Mouse (Mus musculus): Measurements from ENCODE around the gene Ccdc6. TPM values are rescaled to one million over a fixed set of nuclear protein-coding genes. Genes with fewer than 3 reads are reported as not detected.

The Ccdc6 gene
- total RNA-seq, 1 experiment, result 21.3 TPM

DNA sequence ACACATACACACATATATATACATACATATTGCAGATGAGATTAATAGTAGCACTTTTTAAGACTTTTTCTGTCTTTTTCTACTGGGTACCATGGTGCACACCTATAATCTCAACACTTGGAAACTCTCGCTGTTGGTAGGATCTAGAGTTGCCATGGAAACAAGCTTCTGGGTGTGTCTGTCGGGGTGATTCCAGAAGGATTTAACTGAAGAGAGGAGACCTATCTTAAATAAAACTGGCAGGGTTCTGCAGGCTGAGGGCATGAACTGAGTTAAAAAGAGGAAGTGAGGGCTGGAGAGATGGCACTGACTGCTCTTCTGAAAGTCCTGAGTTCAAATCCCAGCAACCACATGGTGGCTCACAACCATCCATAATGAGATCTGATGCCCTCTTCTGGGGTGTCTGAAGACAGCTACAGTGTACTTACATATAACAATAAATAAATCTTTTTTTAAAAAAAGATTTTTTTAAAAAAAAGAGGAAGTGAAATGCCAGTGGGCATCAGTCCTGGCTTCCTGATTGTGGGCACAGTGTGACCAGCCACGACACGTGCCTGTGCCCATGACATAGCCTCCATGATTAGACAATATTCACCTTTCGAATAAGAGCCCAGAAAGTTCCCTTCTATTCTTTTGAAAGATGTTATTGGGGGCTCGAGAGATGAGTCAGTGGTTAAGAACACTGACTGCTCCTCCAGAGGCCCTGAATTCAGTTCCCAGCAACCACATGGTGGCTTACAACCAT, 102.7 kb downstream of the Ccdc6 start:
- no peak for DNase-seq (ENCODE audit: low read depth, low spot score)
- TF ChIP-seq MAFK (IDR thresholded peaks at IDR 0.05; ENCODE audit: insufficient read depth, low read depth, low read length) (no peak), CHD2 (IDR thresholded peaks at IDR 0.05; ENCODE audit: low read depth, low read length) (no peak)
- Histone ChIP-seq H3K36me3 (ENCODE audit: control insufficient read depth, insufficient read depth, low read length, poor library complexity, severe bottlenecking) (no peaks in the 10 kb centered on the region), H3K9ac (ENCODE audit: insufficient read depth, low read depth, low read length, poor library complexity, severe bottlenecking) (no peak overlapping the region), H3K4me1 (ENCODE audit: control insufficient read depth in 2 of 2, insufficient read depth in 2 of 2, low read length in 2 of 2, poor library complexity in 1 of 2) (peaks cover 3 to 5% of the 10 kb centered on the region in 2 experiments; a peak in 3 of 4 replicates), H3K4me3 (ENCODE audit: insufficient read depth in 1 of 2, low read depth in 1 of 2, low read length in 2 of 2, poor library complexity in 1 of 2, severe bottlenecking in 1 of 2) (no peak overlapping the region), H3K9me3 (ENCODE audit: control insufficient read depth, insufficient read depth, low read depth, low read length) (no peaks in the 10 kb centered on the region), H3K27ac (ENCODE audit: insufficient read depth, low read depth, low read length, poor library complexity, severe bottlenecking) (no peak overlapping the region)
- in situ Hi-C loops (cut with MboI; ENCODE audit: low sequenced_read_pairs in 2 of 2, unreplicated experiment in 2 of 2), result no loop called here

DNA sequence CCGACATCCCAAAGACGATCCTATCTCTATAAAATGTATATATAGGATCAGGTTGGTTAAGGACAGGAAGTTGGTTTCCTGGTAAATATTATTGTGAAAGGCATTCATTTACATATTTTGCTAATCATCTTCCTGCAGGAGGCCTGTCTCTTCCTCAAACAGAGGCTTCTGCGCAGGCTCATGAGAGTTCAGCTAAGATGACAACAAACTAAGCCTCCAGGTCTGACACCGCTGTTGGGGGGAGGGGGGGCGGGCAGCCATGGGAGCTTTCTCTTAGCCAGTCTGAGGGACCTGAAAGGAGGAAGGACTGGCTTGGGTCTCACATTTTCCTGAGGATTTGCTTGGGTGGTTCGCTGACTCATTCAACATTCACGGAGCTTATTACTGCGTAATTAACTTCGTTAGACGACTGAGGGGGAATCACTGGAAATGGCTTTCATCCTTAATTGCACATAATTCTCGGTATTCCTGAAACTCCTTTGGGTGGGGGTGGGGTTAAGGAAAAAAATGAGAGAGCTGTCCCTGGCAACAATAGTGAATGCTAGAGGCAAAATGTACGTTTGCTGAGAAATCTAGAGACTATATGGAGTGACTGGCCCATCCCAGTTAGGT, 104.1 kb downstream of the Ccdc6 start:
- no peak overlapping the region for H3K27ac ChIP-seq (ENCODE audit: insufficient read depth, low read depth, low read length, poor library complexity, severe bottlenecking)
- in situ Hi-C loops (cut with MboI; ENCODE audit: low sequenced_read_pairs in 2 of 2, unreplicated experiment in 2 of 2), result no loop called here
- no peaks in the 10 kb centered on the region for H3K36me3 ChIP-seq (ENCODE audit: control insufficient read depth, insufficient read depth, low read length, poor library complexity, severe bottlenecking)
- H3K9ac ChIP-seq (ENCODE audit: insufficient read depth, low read depth, low read length, poor library complexity, severe bottlenecking), result no peak overlapping the region
- H3K4me1 ChIP-seq (ENCODE audit: control insufficient read depth in 2 of 2, insufficient read depth in 2 of 2, low read length in 2 of 2, poor library complexity in 1 of 2), result peaks cover under 1% of the 10 kb centered on the region in 2 experiments; a peak in 1 of 4 replicates
- no peaks in the 10 kb centered on the region for H3K9me3 ChIP-seq (ENCODE audit: control insufficient read depth, insufficient read depth, low read depth, low read length)
- TF ChIP-seq CHD2 (IDR thresholded peaks at IDR 0.05; ENCODE audit: low read depth, low read length) (no peak), MAFK (IDR thresholded peaks at IDR 0.05; ENCODE audit: insufficient read depth, low read depth, low read length) (no peak), HCFC1 (IDR thresholded peaks at IDR 0.05; ENCODE audit: borderline replicate concordance, insufficient read depth, low read length) (no peak)
- H3K4me3 ChIP-seq (ENCODE audit: insufficient read depth in 1 of 2, low read depth in 1 of 2, low read length in 2 of 2, poor library complexity in 1 of 2, severe bottlenecking in 1 of 2), result no peak overlapping the region
- no peak for DNase-seq (ENCODE audit: low read depth, low spot score)

DNA sequence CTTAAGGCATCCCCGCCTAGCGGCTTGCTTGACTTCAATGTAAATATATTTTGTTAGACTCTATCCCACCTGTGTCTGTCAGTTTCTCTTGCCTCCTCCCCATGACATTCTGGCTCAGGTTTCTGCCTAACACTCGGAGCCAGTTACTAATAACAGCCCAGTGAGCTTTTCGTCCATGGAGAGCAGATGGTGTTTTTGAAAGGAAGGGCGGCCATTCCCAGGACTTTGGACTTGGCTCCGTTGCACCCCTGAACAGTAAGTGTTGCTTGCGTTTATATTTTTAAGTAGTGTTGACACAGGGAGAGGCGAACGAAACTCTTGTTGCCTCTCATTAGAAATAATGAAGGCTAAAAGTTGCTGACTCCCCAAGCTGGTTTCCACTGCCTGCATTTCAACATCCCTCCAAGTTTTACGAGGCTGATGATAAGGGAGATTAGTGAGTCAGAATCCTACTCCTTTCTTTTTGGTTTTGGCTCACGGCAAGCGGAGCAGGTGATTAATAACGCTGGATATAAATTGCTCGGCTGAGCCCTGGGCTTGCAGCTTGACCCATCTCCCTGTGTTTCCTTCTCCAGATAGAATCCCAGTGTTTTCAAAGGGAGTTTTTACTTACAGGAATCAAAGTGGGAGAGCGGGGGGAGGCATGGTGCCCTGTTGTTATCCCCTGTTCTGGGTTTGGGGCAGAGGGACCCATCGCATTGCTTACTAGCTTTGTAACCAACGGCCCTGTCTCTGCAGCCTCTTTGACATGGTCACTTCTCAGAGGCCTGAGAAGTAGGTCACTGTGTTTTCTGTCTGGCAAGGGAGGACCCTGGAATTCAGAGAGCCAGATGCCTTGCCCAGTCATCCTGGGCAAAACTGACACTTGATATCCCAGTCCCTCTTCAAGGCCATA, 107.8 kb downstream of the Ccdc6 start, which contains the start of gene Mrln:
Mrln (plus strand) TSS at position 160 of the 895 bp plus-strand sequence.
- H3K4me1 ChIP-seq (ENCODE audit: control insufficient read depth in 2 of 2, insufficient read depth in 2 of 2, low read length in 2 of 2, poor library complexity in 1 of 2), result no peaks in the 10 kb centered on the region
- no peaks in the 10 kb centered on the region for H3K9me3 ChIP-seq (ENCODE audit: control insufficient read depth, insufficient read depth, low read depth, low read length)
- DNase-seq (ENCODE audit: low read depth, low spot score), result no peak
- no peak within 1 kb of the TSS for H3K9ac ChIP-seq (ENCODE audit: insufficient read depth, low read depth, low read length, poor library complexity, severe bottlenecking)
- H3K4me3 ChIP-seq (ENCODE audit: insufficient read depth in 1 of 2, low read depth in 1 of 2, low read length in 2 of 2, poor library complexity in 1 of 2, severe bottlenecking in 1 of 2), result no peak within 1 kb of the TSS
- H3K27ac ChIP-seq (ENCODE audit: insufficient read depth, low read depth, low read length, poor library complexity, severe bottlenecking), result no peak within 1 kb of the TSS
- H3K36me3 ChIP-seq (ENCODE audit: control insufficient read depth, insufficient read depth, low read length, poor library complexity, severe bottlenecking), result no peaks in the 10 kb centered on the region
- no peak for TF ChIP-seq HCFC1 (IDR thresholded peaks at IDR 0.05; ENCODE audit: borderline replicate concordance, insufficient read depth, low read length)
- no peak for TF ChIP-seq ZC3H11A (IDR thresholded peaks at IDR 0.05; ENCODE audit: borderline replicate concordance, low read depth, low read length)
- in situ Hi-C loops (cut with MboI; ENCODE audit: low sequenced_read_pairs in 2 of 2, unreplicated experiment in 2 of 2), result no loop called here

DNA sequence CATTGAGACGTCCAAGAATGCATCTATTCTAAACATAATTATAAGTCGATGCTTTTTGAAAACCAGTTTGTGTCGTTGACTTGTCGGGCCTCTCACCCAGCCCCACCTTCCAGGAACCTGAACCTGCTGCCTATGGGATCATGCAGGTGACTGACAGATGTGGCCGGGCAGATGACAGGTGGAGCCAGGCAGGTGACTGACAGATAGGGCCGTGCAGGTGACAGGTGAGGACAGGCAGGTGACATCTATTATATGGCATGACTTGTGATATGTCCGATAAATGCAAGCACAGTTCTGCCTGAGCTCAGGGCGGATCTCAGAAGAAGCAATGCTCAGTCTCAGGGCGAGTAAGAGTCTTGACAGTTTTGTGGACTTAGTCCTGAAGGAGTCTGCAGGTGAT, 114.4 kb downstream of the Ccdc6 start:
- Histone ChIP-seq H3K36me3 (ENCODE audit: control insufficient read depth, insufficient read depth, low read length, poor library complexity, severe bottlenecking) (no peaks in the 10 kb centered on the region), H3K9me3 (ENCODE audit: control insufficient read depth, insufficient read depth, low read depth, low read length) (no peaks in the 10 kb centered on the region)

More for the DNA sequence above, 114.4 kb downstream of the Ccdc6 start:
- TF ChIP-seq MAFK (IDR thresholded peaks at IDR 0.05; ENCODE audit: insufficient read depth, low read depth, low read length) (no peak), CHD2 (IDR thresholded peaks at IDR 0.05; ENCODE audit: low read depth, low read length) (no peak), HCFC1 (IDR thresholded peaks at IDR 0.05; ENCODE audit: borderline replicate concordance, insufficient read depth, low read length) (no peak), ZNF384 (IDR thresholded peaks at IDR 0.05; ENCODE audit: low read depth, low read length) (no peak), ZC3H11A (IDR thresholded peaks at IDR 0.05; ENCODE audit: borderline replicate concordance, low read depth, low read length) (no peak)
- no peak overlapping the region for H3K27ac ChIP-seq (ENCODE audit: insufficient read depth, low read depth, low read length, poor library complexity, severe bottlenecking)
- in situ Hi-C loops (cut with MboI; ENCODE audit: low sequenced_read_pairs in 2 of 2, unreplicated experiment in 2 of 2), result no loop called here
- H3K4me1 ChIP-seq (ENCODE audit: control insufficient read depth in 2 of 2, insufficient read depth in 2 of 2, low read length in 2 of 2, poor library complexity in 1 of 2), result no peaks in the 10 kb centered on the region
- no peak overlapping the region for H3K4me3 ChIP-seq (ENCODE audit: insufficient read depth in 1 of 2, low read depth in 1 of 2, low read length in 2 of 2, poor library complexity in 1 of 2, severe bottlenecking in 1 of 2)
- no peak overlapping the region for H3K9ac ChIP-seq (ENCODE audit: insufficient read depth, low read depth, low read length, poor library complexity, severe bottlenecking)
- no peak for DNase-seq (ENCODE audit: low read depth, low spot score)
